Mouse (Mus musculus): ENCODE measurements around the gene Fam53b.

Fam53b gene

GRCm38 (mm10) chr7:132742912-132743311, 70.8 kb downstream of the Fam53b start:
- in situ Hi-C loops (cut with MboI; ENCODE audit: low sequenced_read_pairs), result no loop called here

DNA sequence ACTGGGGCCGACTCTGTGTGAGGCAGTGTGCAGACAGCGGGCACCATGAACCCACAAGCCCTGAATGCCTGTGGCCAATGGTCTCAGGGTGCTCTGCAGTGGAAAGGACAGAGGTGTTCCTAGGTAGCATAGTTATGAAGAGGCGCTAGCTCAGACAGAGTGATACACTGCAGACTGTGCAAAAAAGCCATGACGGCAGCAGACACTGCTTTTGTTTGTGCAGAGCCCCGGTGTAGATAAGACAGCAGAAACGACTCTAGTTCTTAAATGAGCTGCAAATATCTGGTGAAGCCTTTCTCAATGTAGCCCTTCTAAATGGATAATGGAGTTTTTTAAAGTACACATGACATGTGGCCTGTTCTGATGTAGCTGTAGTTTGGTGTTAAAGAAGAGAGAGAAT, 73.9 kb downstream of the Fam53b start:
- in situ Hi-C loops (cut with MboI; ENCODE audit: low sequenced_read_pairs), result no loop called here

- in situ Hi-C loops (cut with MboI; ENCODE audit: low sequenced_read_pairs), result no loop called here
Measured at GRCm38 (mm10) chr7:132738844-132739243, 74.8 kb downstream of the Fam53b start.

DNA sequence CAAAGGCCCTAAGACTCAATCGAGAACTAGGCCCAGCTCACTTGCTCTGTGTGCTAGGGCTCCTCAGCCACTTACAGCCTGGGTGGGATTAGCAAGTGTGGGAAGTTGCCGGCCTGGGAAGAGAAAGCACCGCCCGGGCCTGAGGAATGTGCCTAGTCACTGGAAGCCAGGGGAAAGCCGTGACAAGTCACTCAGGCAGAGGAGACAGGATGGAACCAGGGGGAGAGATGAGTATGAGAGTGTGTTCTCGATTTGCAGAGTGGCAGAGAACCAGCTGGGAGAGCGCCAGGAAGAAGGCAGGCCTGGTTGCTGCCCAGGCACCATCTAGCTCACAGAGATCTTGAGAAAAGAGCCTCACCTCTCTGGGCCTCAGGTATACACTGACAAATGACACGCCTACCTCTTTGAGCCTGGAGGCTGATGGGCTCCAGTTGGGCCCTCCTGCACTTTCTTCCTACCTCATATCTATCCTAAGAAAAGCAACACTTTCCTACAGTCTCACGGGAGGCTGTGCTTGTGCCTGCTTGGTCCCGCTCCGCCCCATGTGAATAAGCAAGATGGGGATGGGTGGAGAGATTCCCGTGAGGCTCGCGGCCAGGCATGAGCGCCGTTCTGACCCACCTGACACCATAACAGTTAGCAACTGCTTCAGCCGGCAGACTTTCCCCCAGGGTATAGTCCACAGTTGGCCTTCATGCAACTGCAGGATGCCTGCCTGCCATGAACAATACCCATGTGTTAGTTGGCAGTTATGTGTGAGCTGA, 77.4 kb downstream of the Fam53b start:
- in situ Hi-C loops (cut with MboI; ENCODE audit: low sequenced_read_pairs), result no loop called here

DNA sequence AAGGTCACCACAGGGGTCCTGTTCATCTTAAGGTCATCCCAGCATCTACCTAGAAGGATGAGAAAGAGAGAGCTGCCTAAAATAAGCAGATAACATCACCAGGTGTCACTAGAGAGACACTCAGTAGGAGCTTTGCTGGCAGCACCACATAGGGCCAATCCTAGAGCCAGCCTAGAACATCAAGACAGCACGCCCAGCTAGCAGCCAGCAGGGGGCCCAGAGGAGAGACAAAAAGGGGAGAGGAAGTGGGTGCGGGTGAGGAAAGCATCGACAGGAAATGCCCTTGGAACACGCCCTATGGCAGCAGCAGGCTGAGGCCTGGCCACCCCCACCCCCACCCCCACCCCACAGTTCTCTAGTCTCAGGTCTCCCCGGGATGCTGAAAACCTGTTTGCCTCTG, 78.5 kb downstream of the Fam53b start:
- in situ Hi-C loops (cut with MboI; ENCODE audit: low sequenced_read_pairs), result no loop called here

DNA sequence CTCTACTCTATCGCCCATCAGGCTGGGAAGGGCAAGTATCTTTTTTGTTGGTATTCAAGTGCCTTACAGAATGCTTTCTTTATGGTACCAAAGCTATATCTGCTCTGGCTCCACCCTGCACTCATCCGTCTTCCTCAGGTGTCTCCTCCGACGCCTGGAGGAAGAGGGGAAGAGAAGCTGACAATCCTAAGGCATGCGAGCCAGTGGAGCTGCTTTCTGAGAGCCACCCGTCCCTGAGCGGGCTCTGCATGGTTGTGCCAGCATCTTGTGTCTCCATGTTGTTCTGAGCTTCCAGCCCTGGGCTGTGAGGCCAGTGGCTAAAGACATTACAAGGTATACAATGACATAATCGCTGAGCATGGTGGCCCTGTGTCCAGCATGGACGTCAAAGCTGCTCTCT, 79.5 kb downstream of the Fam53b start:
- in situ Hi-C loops (cut with MboI; ENCODE audit: low sequenced_read_pairs), result no loop called here

GRCm38 (mm10) chr7:132733521-132733920, 80.2 kb downstream of the Fam53b start:
- in situ Hi-C loops (cut with MboI; ENCODE audit: low sequenced_read_pairs), result no loop called here

DNA sequence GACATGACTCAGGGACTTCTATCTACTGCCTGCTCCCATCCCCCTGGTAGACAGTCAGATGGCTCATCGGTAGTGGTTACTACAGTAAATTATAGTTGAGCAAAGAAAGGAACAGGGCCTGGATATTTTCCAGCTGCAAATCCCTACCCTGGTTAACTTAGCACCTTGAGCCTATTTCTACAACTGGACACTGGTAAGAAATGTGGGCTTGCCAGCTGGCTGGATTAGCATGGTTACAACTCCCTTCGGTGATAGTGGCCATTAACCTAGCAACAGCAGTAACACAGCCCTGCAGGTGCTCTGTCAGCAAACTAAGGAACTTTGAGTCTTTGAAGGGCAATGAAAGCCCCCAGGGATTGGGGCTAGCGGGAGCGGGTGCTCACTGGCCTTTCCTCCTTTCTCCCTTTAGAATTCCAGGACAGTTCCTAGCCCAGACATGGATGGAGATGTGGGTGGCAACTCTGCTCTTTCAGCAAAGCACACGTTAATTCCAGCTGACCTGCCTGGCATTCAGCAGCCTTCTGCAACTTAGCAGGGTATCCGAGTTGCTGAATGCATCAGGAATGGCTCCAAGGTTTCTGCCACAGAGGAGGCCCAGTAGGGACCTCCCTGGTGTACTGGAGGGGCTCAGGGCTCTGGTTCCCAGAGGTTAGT, 81.4 kb downstream of the Fam53b start:
- in situ Hi-C loops (cut with MboI; ENCODE audit: low sequenced_read_pairs), result no loop called here

DNA sequence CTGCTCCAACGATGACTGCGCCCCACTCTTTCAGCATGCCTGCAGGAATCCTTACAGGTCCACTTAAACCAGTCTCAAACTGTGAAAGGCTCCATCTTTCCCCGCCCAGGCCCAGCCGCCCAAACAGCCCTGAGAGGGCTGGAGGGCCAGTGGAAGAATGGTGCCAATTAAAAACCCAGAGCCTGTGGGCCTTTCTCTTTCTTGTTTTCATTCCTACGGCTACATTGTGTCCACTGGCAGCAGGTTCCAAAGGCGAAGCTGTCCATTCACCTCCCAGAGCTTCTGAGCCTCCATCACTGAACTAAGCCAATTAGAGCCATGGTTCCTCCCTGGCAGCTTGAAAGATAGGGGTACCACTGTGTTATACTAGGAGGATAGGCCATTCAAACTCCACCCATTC, 82.1 kb downstream of the Fam53b start:
- in situ Hi-C loops (cut with MboI; ENCODE audit: low sequenced_read_pairs), result no loop called here

DNA sequence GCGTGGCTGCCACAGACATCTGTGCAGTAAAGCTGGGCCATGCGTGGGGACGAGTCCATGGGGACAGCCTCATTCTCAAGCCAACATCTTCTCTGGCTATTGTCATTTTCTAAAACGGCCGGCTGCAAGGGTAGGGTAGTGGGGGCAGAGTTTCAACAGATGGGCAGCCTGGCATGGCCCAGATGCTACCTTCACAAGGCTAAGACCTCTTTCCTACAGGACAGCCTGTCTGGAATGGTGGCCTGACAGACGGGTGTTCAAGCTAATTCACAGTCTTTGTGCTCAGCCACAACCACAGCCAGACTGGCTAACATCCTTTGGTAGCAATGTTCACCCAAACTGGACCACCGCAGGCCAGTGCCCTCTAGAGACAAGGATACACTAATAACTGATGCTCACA, 83.2 kb downstream of the Fam53b start:
- in situ Hi-C loops (cut with MboI; ENCODE audit: low sequenced_read_pairs), result no loop called here

DNA sequence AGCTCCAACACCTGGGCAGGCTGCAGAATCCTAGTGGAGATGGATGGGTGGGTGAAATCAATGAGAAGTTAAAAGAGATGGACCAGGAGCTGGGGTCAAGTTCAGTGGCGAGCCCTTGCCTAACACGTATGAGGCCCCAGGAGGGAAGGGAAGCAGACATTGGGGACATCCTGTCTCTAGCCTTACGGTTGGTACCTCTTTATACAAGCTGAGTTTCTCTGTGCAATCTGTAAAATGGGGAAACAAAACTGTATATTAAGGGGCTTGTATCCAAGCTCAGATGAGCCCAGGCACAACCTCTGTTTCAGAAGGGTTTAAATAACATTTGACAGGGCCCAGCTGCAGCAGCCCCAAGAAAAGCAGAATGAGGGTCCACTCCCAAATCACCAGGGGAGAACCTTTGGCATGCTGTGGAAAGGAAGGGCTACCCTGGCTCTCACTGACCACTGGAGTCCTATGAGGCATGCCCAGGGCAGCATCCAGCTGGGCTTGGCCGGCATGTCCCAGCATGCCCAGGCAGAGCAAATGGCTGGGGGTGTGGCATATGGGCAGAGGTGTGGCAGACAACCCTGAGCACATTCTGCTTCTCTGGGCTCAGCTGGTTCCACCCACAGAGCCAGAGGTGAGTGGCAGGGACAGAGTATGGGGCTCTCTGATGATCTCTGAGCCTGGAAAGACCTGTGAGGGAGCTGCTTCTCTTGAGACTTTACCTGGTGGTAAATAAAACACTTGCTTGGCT, 84.4 kb downstream of the Fam53b start:
- in situ Hi-C loops (cut with MboI; ENCODE audit: low sequenced_read_pairs), result no loop called here

DNA sequence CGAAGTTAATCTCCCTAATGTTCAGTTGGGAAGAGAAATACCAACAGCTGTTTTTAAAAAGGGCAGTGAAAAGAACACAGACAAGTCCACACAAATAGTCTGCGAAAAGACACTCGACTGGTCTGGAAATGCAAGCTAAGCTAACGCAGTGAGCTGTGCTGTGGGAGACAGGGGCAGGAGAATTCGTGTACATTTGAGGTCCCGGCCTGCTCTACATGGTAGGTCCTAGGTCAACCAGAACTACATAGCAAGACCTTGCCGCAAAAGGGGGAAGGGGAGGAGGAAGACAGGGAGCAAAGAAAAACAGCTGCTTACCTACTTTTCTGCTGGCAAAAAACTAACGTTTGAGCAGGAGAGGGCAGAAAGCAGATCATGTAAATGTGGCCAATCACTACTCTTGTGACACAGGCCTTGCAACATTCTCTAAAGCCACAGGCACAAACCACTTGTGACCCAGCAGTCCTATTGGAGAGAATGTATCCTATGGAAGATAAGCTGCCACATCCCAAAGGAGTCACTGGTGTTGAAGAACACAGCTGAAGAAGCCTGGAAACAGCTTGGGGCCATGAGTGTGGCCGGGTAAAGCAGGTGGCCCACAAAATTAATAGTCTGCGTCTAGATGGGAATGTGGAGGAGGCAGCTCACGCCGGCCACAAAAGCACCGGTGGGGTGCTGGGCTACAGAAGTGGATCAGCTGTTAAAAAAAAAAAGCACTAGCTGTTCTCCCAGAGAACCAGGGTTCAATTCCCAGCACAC, 87.4 kb downstream of the Fam53b start:
- in situ Hi-C loops (cut with MboI; ENCODE audit: low sequenced_read_pairs), result no loop called here

GRCm38 (mm10) chr7:132724501-132725062, 89.1 kb downstream of the Fam53b start:
- in situ Hi-C loops (cut with MboI; ENCODE audit: low sequenced_read_pairs), result no loop called here

DNA sequence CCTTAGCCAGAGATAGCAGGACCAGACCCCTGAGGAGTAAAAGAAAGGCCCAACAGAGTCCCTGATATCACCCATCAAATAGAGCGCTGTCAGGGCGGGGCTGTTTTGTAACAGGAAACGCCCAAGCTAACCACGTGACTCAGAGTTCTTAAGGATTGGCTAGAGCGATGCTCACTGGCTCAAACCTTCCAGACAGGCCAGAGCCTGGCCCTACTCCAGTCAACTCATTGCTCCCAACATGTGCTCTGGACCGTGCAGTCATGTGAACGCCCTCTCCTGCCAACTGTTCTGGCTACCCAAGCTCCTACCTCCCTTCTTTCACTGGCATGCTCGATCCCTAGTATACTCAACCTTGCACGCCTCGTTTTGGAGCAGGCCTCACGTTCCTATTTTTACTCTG, 89.8 kb downstream of the Fam53b start:
- in situ Hi-C loops (cut with MboI; ENCODE audit: low sequenced_read_pairs), result no loop called here

DNA sequence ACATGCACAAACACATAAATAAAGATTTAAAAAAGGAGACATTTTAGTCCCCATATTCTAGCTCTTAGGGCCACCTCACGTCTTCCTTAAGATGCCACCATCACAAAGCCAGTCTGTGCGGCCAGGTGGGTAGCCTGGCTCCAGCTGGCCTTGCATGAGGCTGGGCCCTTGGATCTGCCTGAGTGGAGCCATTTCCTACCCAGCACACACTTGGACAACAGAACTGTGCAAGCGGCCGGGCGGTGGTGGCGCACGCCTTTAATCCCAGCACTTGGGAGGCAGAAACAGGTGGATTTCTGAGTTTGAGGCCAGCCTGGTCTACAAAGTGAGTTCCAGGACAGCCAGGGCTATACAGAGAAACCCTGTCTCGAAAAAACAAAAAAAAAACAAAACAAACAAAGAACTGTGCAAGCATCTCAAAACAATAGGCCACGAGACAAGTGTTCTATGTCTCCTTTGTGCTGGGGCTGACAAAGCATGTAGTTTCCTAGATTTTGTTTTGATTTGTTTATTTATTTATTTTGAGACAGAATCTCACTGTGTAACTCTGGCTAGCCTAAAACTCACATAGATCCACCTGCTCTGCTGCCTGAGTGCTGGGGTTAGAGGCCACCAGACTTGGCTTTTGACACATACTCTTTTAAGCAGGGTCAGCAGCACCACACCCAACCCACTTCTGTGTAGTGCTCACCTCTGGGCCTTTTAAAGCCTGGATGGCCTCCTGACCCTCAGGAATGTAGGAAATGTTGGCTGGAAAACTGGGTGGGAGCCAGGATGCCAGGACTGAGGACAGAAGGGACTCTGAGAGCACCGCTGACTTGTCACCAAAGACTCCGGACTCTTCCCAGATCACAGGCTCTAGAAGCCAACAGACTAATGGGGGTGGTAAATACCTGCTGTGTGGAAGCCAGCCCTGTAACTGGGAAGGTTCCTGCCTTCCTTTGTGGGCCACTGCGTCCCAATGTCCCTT, 91.0 kb downstream of the Fam53b start:
- in situ Hi-C loops (cut with MboI; ENCODE audit: low sequenced_read_pairs), result no loop called here

DNA sequence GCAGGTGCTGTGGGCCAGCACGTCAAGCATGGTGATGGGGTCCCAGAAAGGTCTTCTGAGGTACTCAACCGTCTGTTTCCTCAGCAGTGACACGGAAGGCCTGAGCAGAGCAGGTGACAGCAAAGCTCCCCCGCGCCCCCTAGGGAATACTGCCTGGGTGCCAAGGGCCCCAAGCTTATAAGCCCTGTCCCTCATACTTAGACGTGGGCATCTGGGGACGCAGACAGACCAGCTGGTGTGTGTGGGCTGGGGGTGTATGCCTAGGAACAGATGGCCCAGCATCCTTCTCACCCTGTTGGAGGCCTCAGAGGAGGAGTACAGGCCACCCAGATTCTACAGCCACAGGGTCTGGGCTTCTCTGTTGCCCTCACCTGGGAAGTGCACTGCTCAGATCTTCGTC, 93.1 kb downstream of the Fam53b start:
- in situ Hi-C loops (cut with MboI; ENCODE audit: low sequenced_read_pairs), result no loop called here

DNA sequence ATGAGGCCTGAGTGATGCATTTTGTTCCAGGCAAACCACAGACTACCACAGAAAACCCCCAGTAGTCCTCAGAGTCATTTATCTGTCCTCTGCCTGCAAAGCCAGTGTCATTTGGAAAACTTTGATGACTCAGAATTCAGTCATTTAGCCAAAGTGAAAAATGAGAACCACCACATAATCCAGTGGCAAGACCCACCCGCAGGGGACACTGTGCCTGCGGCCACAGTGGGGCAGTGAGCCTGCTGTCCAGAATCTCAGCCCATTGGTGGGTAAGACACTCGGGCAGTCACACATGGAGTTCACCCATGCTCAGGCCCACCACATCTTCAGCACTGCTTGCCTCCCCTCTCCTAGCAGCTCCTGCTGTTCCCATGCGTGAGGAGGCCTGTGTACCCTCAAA, 94.1 kb downstream of the Fam53b start:
- in situ Hi-C loops (cut with MboI; ENCODE audit: low sequenced_read_pairs), result no loop called here

DNA sequence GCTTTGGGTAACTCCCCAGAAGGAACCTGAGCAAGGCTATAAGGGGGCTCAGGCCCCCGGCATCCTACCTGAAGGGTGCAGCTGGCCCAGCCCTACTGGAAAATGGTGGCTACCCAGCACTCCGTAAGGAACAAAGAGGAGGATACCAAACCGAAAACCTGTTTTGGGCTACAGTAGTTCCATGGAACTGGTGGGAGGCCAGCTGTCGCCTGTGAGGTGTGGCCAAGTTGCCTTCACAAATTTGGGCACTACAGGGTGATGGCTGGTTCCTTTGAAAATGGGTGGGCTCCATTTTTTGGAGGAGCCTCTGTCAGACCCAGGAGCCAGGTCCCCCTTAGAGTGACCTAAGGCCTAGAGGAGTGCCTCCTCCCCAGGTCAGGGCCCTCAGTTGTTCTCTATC, 98.4 kb downstream of the Fam53b start:
- in situ Hi-C loops (cut with MboI; ENCODE audit: low sequenced_read_pairs), result no loop called here

DNA sequence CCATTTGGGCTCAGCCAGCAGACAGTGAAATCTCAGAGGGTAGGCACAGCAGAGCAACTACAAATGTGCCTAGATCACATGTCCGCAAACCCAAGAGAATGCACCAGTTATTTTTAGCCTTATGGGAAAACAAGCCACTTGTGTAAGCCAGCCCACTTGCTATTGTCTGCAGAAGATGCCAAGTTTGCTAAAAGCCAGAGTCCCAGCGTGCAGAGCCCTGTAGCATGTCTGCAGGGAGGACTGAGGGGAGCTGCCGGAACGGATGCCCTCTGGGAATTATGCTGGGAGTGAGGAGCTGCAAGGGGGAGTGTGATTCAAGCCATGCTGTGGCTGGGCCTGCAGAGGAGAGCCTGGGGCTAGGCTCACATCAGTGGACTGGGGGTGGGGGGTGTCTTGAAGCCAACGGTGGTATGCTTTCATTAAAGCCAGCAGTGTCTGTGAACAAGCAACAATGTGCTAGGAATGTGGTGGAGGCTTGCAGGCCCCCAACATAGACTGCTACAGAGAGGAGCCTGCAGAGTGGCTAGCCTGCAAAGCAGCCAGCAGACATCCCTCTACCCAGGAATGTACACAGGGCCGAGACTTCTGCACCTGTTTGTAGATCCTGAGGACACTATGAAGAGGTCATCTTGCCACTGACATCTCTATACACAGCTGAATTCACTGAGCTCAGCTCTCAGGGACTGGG, 99.3 kb downstream of the Fam53b start:
- in situ Hi-C loops (cut with MboI; ENCODE audit: low sequenced_read_pairs), result no loop called here

Data from CH12F3 (cell line).